Mouse (Mus musculus) liver, postnatal 0 days (tissue): ENCODE results near the gene Gp6.

Experiments
- CTCF ChIP-seq: sonication (generic); IDR thresholded peaks from 2 replicates; pipeline ENCODE4 v1.5.1; 2016; ENCODE audit warnings: antibody characterized with exemption, low read depth
- EP300 ChIP-seq: IDR thresholded peaks from 2 replicates; pipeline ENCODE4 v1.6.1; 2016; ENCODE audit warnings: antibody characterized with exemption, low read depth, mild to moderate bottlenecking

- TF ChIP-seq CTCF (peak; percentile 100), EP300 (0 out of 2 replicates have a peak, but pooled peaks have one; percentile 17)
Measured at GRCm38 (mm10) chr7:4427161-4427912, 29.8 kb upstream of the Gp6 start.
